In the genomic region with DNA sequence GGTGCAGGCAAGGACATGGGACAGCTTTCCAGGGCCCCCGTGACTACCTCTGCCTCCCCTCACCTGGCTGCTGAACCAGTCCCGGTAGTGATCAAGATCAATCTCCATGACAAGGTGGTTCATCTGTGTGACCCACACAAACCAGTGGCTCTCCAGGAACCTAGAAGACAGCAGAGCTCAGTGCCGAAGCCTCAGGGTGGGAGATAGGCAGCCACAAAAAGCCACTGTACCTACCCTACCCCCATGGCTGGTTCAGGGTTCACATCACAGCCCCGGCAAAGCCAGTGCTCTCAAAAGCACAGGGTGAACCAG, we compare ENCODE assay signal across 10 mouse cellular contexts.
"Had no signal": no experiment of that assay in that cellular context is flagged by ENCODE, and none has a peak within 500 bp of the region (broad histone marks: within the 10 kb centered on the region; RNA-seq: fewer than 3 reads in every experiment).

No protein-coding gene starts in this region.

- H3K4me3 ChIP-seq: kidney, embryonic 15.5 days; left cerebral cortex, adult 2 months; limb, embryonic 10.5 days; midbrain, embryonic 12.5 days had no signal

- H3K27ac ChIP-seq: kidney, embryonic 15.5 days; left cerebral cortex, adult 2 months; limb, embryonic 10.5 days; midbrain, embryonic 12.5 days; stomach, postnatal 0 days had no signal

- ATAC-seq: midbrain, embryonic 16.5 days had no signal

- DNase-seq: kidney, adult 18-20 months; kidney, postnatal 14 days; lung, adult 18-20 months; right cerebral cortex, postnatal 14 days had no signal

- H3K9me3 ChIP-seq: kidney, embryonic 15.5 days; limb, embryonic 10.5 days; midbrain, embryonic 12.5 days had no signal

- H3K9ac ChIP-seq: kidney, embryonic 15.5 days; midbrain, embryonic 12.5 days had no signal

- H3K4me1 ChIP-seq: kidney, embryonic 15.5 days had no signal

- H3K27me3 ChIP-seq: kidney, embryonic 15.5 days; midbrain, embryonic 12.5 days had no signal

- H3K4me2 ChIP-seq: kidney, embryonic 15.5 days; midbrain, embryonic 12.5 days had no signal
